Comparison of ENCODE assay signal across 6 mouse cellular contexts in genomic region chr7:124914061-124914460, GRCm38 (mm10).
"Had no signal": no experiment of that assay in that cellular context is flagged by ENCODE, and none has a peak within 500 bp of the region (broad histone marks: within the 10 kb centered on the region; RNA-seq: fewer than 3 reads in every experiment).

No protein-coding gene starts in this region.

- DNase-seq: lung, adult 2 months; lung, postnatal 4 days; right cerebral cortex, postnatal 4 days; spleen, adult 18-20 months; thymus, adult 2 months; thymus, postnatal 25 days had no signal
